Comparison of ENCODE assay signal across 8 mouse cellular contexts in genomic region chr13:63332576-63333300, GRCm38 (mm10).
DNase-seq lines count a peak whose midpoint lies in the region; ATAC-seq and TF ChIP-seq lines count a peak whose summit lies in the region.

No protein-coding gene starts in this region.

- H3K27me3 ChIP-seq in forebrain, embryonic 11.5 days (ENCODE audit: control insufficient read depth, insufficient read depth, low read length) = no peaks in the 10 kb centered on the region; the same call in 1 of the 2 replicates
- no peaks in the 10 kb centered on the region for H3K27me3 ChIP-seq in forebrain, embryonic 15.5 days
- H3K27me3 ChIP-seq in hindbrain, postnatal 0 days (ENCODE audit: insufficient read depth, low read length) = no peaks in the 10 kb centered on the region

- H3K4me3 ChIP-seq in forebrain, embryonic 11.5 days (ENCODE audit: low read depth, low read length) = no peak overlapping the region
- no peak overlapping the region for H3K4me3 ChIP-seq in forebrain, embryonic 15.5 days
- no peak overlapping the region for H3K4me3 ChIP-seq in hindbrain, postnatal 0 days (ENCODE audit: low read length)

- 52% methylated on average over 4 of the region's 4 CpGs for WGBS in forebrain, embryonic 11.5 days
- WGBS in forebrain, embryonic 15.5 days = 41% methylated on average over 4 of the region's 4 CpGs
- 39% methylated on average over 4 of the region's 4 CpGs for WGBS in hindbrain, postnatal 0 days

- H3K9ac ChIP-seq in forebrain, embryonic 11.5 days (ENCODE audit: low read length) = no peak overlapping the region
- H3K9ac ChIP-seq in forebrain, embryonic 15.5 days (replicated peaks) = no peak overlapping the region
- no peak overlapping the region for H3K9ac ChIP-seq in hindbrain, postnatal 0 days (replicated peaks; ENCODE audit: low read length)

- no peak for ATAC-seq in forebrain, embryonic 11.5 days (replicated peaks; ENCODE audit: low FRiP score)
- ATAC-seq in forebrain, embryonic 15.5 days (replicated peaks) = no peak
- ATAC-seq in hindbrain, postnatal 0 days = no peak

- peak; percentile 98 for TF ChIP-seq CTCF in hindbrain, postnatal 0 days (IDR thresholded peaks at IDR 0.05; ENCODE audit: low read depth)

- DNase-seq in forebrain, embryonic 11.5 days (ENCODE audit: low spot score) = peak; percentile 66
- peak; percentile 65 for DNase-seq in right cerebral cortex, adult 18-20 months
- no peak for DNase-seq in right cerebral cortex, postnatal 36 days (ENCODE audit: low spot score in 2 of 2)
- peak; percentile 51 to 69 for DNase-seq in cerebellum, postnatal 36 days
- DNase-seq in hindbrain, postnatal 0 days (ENCODE audit: low spot score) = peak; percentile 83
- DNase-seq in lung, adult 18-20 months = peak; percentile 40 to 52
- DNase-seq in thymus, postnatal 0 days (ENCODE audit: low spot score) = peak; percentile 75

- no peak overlapping the region for H3K4me2 ChIP-seq in forebrain, embryonic 11.5 days (ENCODE audit: low read depth, low read length, severe bottlenecking)
- H3K4me2 ChIP-seq in forebrain, embryonic 15.5 days (replicated peaks) = no peak overlapping the region
- no peak overlapping the region for H3K4me2 ChIP-seq in hindbrain, postnatal 0 days (ENCODE audit: low read depth, low read length)

- H3K4me1 ChIP-seq in forebrain, embryonic 11.5 days (replicated peaks; ENCODE audit: control insufficient read depth, insufficient read depth, low read length) = peaks cover 18% of the 10 kb centered on the region; the same call in 1 of the 2 replicates
- peaks cover 29% of the 10 kb centered on the region for H3K4me1 ChIP-seq in forebrain, embryonic 15.5 days
- H3K4me1 ChIP-seq in hindbrain, postnatal 0 days (ENCODE audit: insufficient read depth, low read length) = peaks cover 3% of the 10 kb centered on the region; the same call in 1 of the 2 replicates

- no peaks in the 10 kb centered on the region for H3K9me3 ChIP-seq in forebrain, embryonic 11.5 days (ENCODE audit: control insufficient read depth, low read length)
- no peaks in the 10 kb centered on the region for H3K9me3 ChIP-seq in forebrain, embryonic 15.5 days
- no peaks in the 10 kb centered on the region for H3K9me3 ChIP-seq in hindbrain, postnatal 0 days (ENCODE audit: low read length)

- H3K27ac ChIP-seq in forebrain, embryonic 11.5 days (ENCODE audit: low read depth, low read length) = no peak overlapping the region
- no peak overlapping the region for H3K27ac ChIP-seq in forebrain, embryonic 15.5 days (replicated peaks)
- H3K27ac ChIP-seq in hindbrain, postnatal 0 days = no peak overlapping the region

- no peaks in the 10 kb centered on the region for H3K36me3 ChIP-seq in forebrain, embryonic 11.5 days (ENCODE audit: control insufficient read depth, insufficient read depth, low read length)
- H3K36me3 ChIP-seq in forebrain, embryonic 15.5 days = no peaks in the 10 kb centered on the region
- H3K36me3 ChIP-seq in hindbrain, postnatal 0 days (ENCODE audit: insufficient read depth, low read length) = no peaks in the 10 kb centered on the region

Comparison
In these comparisons a context has a peak if more than half of its experiments do, and no peak if none do; other contexts are left out.
1. DNase-seq: peak in forebrain, embryonic 11.5 days (single experiment), right cerebral cortex, adult 18-20 months (single experiment), cerebellum, postnatal 36 days (2 of 2), hindbrain, postnatal 0 days (single experiment), lung, adult 18-20 months (2 of 2) and thymus, postnatal 0 days (single experiment); none in right cerebral cortex, postnatal 36 days (0 of 2).